Mouse (Mus musculus) kidney, adult 9 months (tissue): ENCODE measurements around the gene Fcrlb.

ENCODE experiments used
- DNase-seq: peaks from one replicate; pipeline ENCODE4 v3.0.0; 2022

Fcrlb gene

GRCm38 (mm10) chr1:170907111-170907455 is 5.7 kb downstream of the Fcrlb start:
- DNase-seq: no peak

GRCm38 (mm10) chr1:170903485-170903884 is 9.3 kb downstream of the Fcrlb start:
- DNase-seq: no peak

DNA sequence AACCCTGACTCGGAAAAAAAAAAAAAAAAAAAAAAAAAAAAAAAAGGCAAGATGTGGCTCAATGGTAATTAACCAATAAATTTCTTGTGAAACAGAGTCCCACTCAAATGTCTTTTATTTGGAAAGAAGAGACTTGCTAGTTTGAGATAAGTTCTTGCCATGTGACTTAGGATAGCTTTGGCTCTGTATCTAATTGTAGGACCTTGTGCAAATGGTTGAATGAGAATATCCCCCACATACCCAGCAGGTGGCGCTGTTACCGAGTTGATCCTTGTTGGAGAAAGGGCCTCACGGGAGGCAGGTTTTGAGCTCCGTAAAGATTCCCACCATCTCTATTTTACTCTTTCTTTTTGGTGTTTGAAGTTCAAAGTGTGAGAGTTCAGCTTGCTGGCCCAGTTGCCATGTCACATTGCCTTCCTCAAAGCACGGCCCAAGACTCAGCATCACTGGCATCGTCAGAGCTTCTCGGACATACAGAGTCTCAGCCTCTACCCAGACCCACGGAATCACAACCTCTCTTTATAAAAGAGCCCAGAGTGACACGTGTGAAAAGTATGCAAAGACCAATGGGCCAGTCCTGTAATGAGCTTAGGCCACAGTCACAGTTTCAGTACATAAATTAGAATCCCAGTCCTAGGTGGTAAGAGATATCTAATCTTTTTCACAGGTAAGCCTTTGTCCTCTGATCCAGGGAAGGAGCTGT is 11.1 kb downstream of the Fcrlb start:
- peak; percentile 89 for DNase-seq

GRCm38 (mm10) chr1:170900799-170901467 is 11.8 kb downstream of the Fcrlb start:
- DNase-seq: peak; percentile 75

DNA sequence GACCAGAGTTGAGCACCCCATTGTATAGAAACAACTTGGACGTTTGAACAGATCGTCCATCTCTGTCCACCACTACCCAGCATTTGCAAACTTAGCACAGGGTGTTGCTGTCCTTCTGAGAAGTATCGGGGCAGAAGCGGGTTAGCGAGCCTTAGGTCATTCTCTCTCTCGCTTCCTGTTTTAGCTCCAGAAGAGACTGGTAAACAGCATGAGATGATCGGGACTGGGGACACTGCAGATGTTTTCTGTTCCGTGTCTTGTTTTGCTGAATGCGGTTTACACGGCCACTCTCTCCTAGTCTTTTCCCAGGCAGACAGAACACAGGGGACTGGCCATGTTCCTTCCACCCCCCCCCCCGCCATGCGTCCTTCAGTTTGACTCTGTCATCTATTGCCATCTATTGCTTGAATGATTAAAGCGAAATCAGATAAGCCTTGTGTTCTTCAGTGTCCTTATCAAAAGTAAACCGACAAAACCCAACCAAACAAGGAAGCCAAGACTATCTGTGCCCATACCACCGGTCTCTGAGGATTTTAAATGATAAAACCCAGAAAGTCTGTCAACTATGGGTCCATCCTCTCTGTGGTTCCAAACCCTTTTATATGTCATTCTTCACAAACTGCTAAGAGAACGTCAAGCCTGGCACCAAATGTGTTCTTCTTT is 14.2 kb downstream of the Fcrlb start:
- DNase-seq: no peak

GRCm38 (mm10) chr1:170896651-170897281 is 16.0 kb downstream of the Fcrlb start:
- DNase-seq: no peak

GRCm38 (mm10) chr1:170894603-170895602 is 17.8 kb downstream of the Fcrlb start:
- DNase-seq: peak; percentile 65

GRCm38 (mm10) chr1:170892279-170892678 is 20.5 kb downstream of the Fcrlb start:
- no peak for DNase-seq

GRCm38 (mm10) chr1:170891646-170892045 is 21.1 kb downstream of the Fcrlb start:
- no peak for DNase-seq

DNA sequence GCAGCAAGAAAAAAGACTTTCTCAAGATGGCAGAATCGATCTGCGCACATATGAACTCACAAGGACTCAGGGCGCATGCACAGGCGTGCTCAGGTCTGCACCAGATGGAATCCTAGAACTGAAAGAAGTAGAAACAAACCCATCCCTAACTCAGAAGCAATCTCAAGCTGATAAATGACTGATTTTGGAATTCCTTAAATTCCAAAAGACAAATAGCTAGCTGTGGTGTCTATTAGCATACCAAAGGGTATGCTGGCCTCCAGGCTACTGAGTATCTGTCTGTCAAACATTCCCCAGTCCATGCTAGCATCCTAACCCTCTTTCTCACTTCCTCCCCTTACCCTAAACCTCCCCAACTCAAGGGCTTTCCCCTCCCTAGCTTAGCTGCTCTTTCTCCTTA is 23.4 kb downstream of the Fcrlb start:
- DNase-seq: no peak

DNA sequence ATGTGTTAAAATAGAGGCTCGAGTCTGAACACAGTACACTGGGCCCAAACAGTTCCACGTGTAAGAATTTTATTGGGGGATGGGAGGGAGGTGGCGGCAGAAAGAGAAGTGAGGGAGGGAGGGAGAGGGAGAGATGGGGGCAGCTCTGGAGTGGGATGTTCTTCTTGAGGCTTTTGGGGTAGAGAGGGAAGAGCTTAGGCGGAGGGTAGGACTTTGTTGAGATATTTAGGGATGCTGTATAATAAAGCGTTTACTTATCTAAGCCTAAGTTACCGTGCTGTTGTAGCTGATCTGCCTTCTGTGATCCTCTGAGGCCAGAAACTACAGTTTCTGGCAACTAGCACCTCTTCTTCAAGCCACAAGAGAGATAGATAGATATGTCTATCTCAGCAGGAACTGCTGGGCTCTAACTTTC is 26.7 kb downstream of the Fcrlb start:
- no peak for DNase-seq

- DNase-seq: peak; percentile 91
These were observed 27.7 kb downstream of the Fcrlb start, which contains the start of the genes Gm26620 and Dusp12 for GRCm38 (mm10) chr1:170884978-170885561. TSS of gene Gm26620 (plus strand) at chr1:170885065. TSS of gene Dusp12 (minus strand) at chr1:170885540.

- no peak for DNase-seq
These were observed 28.4 kb downstream of the Fcrlb start for GRCm38 (mm10) chr1:170884390-170884789.

- DNase-seq: peak; percentile 67
These were observed 29.7 kb downstream of the Fcrlb start for GRCm38 (mm10) chr1:170882915-170883485.

GRCm38 (mm10) chr1:170876906-170877305 is 35.8 kb downstream of the Fcrlb start:
- DNase-seq: no peak

- DNase-seq: no peak
These were observed 37.1 kb downstream of the Fcrlb start for GRCm38 (mm10) chr1:170875676-170876075.

GRCm38 (mm10) chr1:170871961-170872360 is 40.8 kb downstream of the Fcrlb start:
- no peak for DNase-seq

- DNase-seq: no peak
These were observed 41.3 kb downstream of the Fcrlb start for GRCm38 (mm10) chr1:170871402-170871801.

- DNase-seq: no peak
These were observed 43.8 kb downstream of the Fcrlb start for GRCm38 (mm10) chr1:170868905-170869283.

- DNase-seq: peak; percentile 90
These were observed 44.4 kb downstream of the Fcrlb start for GRCm38 (mm10) chr1:170868107-170868904.
